Mouse (Mus musculus) layer of hippocampus, adult 8-10 months (tissue): ENCODE data around the gene Sec22c. TPM values are rescaled to one million over a fixed set of nuclear protein-coding genes. Genes with fewer than 3 reads are reported as not detected.

Experiments
- DNase-seq, 2 experiments: peaks; one replicate each; pipeline ENCODE4 v3.0.0; 2022; ENCODE audit warnings: low spot score in 2 of 2
- total RNA-seq, 4 experiments: library from RNA; stranded (reverse); gene quantifications; 2 replicates each; pipeline ENCODE4 v1.2.4; 2022

The Sec22c gene
- total RNA-seq, 4 experiments from 2014 or later = 22.7 to 34.7 (median 29.1) TPM

DNA sequence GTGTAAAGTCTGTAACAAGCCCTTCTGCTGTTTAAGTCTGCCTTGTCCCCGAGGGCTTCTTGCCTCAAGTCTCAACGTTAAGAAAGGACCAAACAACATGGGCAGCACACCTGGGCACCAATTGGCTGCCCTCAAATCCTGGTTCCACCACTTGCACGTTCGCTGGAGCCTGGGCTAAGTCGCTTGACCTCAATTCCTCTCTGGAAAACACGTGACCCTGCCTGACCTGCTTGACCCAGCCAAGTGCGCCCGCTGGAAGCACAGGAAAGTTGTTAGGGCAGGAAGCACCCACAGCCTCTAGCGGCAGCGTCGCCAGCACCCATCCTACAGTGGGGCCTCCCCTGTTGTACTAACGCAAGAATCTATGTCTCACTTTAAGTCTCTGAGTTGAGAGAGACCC lies 10.6 kb downstream of the Sec22c start:
- DNase-seq = no peak

- no peak for DNase-seq
Measured at GRCm38 (mm10) chr9:121690734-121691133, 14.6 kb downstream of the Sec22c start.

GRCm38 (mm10) chr9:121690200-121690651 lies 15.1 kb downstream of the Sec22c start:
- DNase-seq = peak; percentile 66 to 79

DNA sequence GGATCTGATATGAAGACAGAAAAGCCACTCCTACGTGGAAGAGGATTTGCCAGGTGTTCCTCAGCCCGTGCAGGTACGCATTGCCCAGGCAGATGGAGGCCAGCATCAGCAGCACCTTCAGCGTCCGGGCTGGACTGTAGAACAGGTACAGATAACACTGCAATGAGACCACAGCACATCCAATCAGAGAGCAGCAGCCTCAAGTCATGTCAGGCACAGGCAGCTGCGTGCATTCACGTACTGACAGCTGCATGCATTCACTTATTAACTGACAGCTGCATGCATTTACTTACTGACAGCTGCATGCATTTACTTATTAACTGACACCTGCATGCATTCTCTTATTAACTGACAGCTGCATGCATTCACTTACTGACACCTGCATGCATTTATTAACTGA lies 20.6 kb downstream of the Sec22c start:
- no peak for DNase-seq

- no peak for DNase-seq
Measured at GRCm38 (mm10) chr9:121682037-121682680, 23.1 kb downstream of the Sec22c start.

DNA sequence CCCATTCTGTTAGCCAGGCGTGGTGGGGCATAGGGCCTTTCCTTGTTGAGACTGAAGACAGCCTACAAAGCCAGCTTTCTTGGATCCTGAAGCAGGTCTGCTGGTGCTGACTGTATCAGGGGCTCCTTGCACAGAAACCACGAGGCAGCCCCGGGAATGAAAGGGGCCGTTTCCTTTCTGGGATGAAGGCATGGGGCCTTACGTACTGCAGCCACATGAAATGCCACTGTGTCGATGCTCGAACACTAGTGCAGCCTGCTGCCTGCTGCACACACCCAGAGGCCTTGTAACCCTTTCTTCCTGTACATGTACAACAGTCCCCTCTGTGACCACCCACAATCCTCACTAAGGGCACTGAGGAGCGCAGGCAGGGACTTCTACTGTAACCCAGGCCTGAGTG lies 24.1 kb downstream of the Sec22c start:
- DNase-seq = no peak

- no peak for DNase-seq
Measured at GRCm38 (mm10) chr9:121679549-121679948, 25.7 kb downstream of the Sec22c start.

GRCm38 (mm10) chr9:121677476-121677875 lies 27.8 kb downstream of the Sec22c start:
- DNase-seq = no peak

DNA sequence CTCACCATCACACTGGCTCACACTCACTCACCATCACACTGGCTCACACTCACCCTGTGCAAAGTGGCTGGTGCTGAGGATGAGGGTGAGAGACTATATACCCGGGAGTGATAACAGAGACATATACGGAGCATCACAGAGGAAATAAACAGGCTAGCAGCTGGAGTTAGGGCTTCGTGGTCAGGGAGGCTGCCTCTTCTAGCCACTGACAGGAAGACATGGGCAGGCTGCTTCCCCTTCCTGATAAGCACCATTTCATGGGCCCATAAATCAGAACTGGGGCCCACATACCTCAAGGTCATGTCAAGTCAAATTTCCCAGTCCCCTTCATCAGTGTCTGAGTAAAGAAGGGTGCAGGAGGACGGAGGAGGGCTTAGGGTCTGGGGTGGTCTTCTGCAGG lies 28.2 kb downstream of the Sec22c start:
- DNase-seq = no peak

- no peak for DNase-seq
Measured at GRCm38 (mm10) chr9:121675556-121675955, 29.7 kb downstream of the Sec22c start.

DNA sequence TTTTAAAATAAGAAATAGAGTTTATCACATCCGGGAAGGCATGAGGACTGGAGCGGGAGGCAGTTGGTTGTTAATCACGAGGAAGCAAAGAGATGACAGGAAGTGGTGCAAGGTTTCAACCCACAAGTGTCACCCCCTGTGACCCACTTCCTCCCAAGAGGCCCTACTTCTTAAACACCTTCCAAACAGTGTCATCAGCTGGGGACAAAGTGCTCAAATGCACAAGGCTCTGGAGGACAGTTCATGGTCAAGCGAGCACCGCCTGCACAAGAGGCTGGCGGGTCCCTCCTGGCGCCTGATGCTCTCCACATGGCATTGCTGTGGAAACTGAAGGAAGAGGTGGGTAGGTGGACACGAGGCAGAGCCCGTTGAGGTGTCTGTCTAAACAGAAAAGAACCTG lies 30.3 kb downstream of the Sec22c start:
- DNase-seq = no peak

GRCm38 (mm10) chr9:121673716-121674115 lies 31.6 kb downstream of the Sec22c start:
- no peak for DNase-seq

GRCm38 (mm10) chr9:121672311-121672710 lies 33.0 kb downstream of the Sec22c start:
- no peak for DNase-seq

- DNase-seq = no peak
Measured at GRCm38 (mm10) chr9:121671300-121671699, 34.0 kb downstream of the Sec22c start.

- no peak for DNase-seq
Measured at GRCm38 (mm10) chr9:121669348-121669791, 35.9 kb downstream of the Sec22c start.

DNA sequence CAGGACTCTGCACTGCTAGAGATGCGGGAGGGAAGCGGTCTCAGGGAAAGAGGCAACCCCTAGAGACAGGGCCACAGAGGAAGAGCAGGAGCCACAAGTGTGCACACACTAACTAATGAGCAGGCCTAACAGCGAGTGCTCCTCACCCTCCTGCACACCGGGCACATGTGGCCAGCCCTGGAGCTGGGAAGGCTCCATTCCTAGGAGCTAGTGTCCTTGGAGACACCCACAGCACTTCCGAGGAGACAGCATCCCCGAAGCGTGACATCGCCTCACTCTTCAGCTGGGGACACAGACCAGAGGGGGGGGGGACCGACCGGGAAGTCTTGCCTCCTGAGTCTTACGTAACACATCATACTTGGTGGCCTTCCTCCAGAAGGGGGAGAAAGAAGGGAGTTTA lies 37.5 kb downstream of the Sec22c start:
- no peak for DNase-seq

DNA sequence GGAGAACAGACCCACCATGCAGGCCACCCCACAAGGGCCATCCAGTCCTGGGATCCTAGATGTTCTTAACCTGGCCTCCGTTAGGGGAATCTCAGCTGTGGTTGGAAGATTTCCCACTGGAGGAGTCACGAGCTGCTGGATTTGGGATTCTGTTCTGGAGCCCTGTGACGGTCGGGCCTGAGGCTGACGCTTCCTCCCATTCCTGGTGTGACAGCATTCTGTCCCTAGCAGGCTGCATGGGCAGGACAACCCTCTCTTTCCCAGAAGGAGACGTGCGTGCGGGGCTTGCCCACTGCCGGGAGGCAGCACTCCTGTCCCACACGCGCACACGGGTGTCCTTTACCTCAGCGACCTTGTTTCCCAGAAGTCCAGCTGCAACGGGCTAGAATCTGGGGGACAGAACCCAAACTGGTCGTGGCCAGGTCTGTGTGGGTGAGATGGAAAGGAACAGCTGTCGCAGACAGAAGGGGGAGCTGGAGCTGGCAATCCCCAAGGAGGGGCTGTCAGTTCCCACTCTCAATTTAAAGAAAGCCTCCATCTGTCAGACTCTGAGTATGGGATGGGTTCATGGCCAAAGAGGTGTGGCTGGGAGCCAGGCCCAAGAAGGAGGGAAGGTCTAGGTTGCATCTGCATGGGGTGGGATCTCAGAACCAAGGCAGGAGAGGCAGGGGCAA lies 38.2 kb downstream of the Sec22c start:
- DNase-seq = peak in 1 of 2 experiments; percentile 52

GRCm38 (mm10) chr9:121664104-121664503 lies 41.2 kb downstream of the Sec22c start:
- DNase-seq = no peak

DNA sequence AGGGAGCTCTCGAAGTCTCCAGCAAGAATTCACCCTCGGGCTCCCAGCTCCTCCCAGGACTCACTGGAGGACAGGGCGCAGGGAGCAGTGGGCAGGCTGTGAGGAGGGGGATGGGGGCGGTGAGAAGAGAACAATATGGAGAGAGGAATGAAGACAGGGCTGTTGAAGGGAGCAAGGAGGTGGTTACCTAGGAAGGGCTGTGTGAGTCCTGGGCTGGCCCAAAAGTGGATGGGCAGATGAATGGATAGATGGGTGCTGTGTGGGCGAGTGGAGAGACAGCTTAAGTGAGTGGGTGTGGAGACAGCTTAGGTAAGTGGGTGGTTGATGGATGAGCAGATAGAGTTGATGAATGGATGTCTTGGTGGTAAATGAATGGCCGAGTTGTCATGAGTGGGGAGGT lies 41.8 kb downstream of the Sec22c start:
- no peak for DNase-seq

DNA sequence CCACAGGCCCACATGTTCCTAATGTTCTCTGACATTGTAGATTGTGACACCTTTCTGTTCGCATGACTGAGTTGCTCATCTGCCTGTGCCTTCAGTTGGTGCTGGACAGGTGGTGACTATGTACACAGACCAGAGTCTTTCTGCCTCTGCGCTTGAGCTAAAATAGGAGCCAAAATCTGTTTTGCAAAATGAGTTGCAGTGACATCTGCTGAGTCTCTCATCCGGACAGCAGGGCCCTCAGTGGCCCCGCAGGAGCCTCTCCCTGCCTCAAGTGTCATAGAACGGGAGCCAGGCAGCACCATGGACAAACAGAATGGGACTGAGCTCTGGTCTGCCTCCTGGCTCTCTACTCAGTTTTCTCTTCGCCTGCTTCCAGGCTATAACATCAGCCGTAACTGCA lies 45.5 kb downstream of the Sec22c start:
- no peak for DNase-seq

- no peak for DNase-seq
Measured at GRCm38 (mm10) chr9:121658248-121658647, 47.0 kb downstream of the Sec22c start.

- no peak for DNase-seq
Measured at GRCm38 (mm10) chr9:121657143-121657542, 48.1 kb downstream of the Sec22c start.

GRCm38 (mm10) chr9:121656322-121656721 lies 49.0 kb downstream of the Sec22c start:
- DNase-seq = no peak
